Comparison of ENCODE assay signal across 9 mouse cellular contexts in genomic region chr16:91548586-91548985, GRCm38 (mm10). TPM values are rescaled to one million over a fixed set of nuclear protein-coding genes. Genes with fewer than 3 reads are reported as not detected.
DNase-seq lines count a peak whose midpoint lies in the region; ATAC-seq and TF ChIP-seq lines count a peak whose summit lies in the region.
"Had no signal": no experiment of that assay in that cellular context is flagged by ENCODE, and none has a peak within 500 bp of the region (broad histone marks: within the 10 kb centered on the region; RNA-seq: fewer than 3 reads in every experiment).

No protein-coding gene starts in this region.

- TF ChIP-seq POLR2A in CH12.LX (IDR thresholded peaks at IDR 0.05; ENCODE audit: low read depth, low read length), result no peak

- TF ChIP-seq CTCF in CH12.LX (conservative IDR thresholded peaks at IDR 0.05 in 1 of 2, IDR thresholded peaks at IDR 0.05 in 1 of 2; ENCODE audit: low read depth in 2 of 2, low read length in 2 of 2), result no peak

- peak overlapping the region; percentile 78 for H3K4me2 ChIP-seq in heart, embryonic 11.5 days
- H3K4me2 ChIP-seq in CH12.LX (ENCODE audit: insufficient read depth, low read depth, poor library complexity, severe bottlenecking), result peak overlapping the region; percentile 97
- peak overlapping the region; percentile 35 for H3K4me2 ChIP-seq in forebrain, embryonic 16.5 days (ENCODE audit: low read length)
- peak overlapping the region; percentile 100 for H3K4me2 ChIP-seq in liver, embryonic 13.5 days

- peak overlapping the region; percentile 86 for H3K27ac ChIP-seq in heart, embryonic 11.5 days (ENCODE audit: low read depth, low read length)
- H3K27ac ChIP-seq in CH12.LX (ENCODE audit: insufficient read depth, low read depth), result peak overlapping the region; percentile 92; the same call in 1 of the 2 replicates
- no peak overlapping the region for H3K27ac ChIP-seq in forebrain, embryonic 16.5 days (ENCODE audit: low read length)
- H3K27ac ChIP-seq in liver, embryonic 13.5 days, result peak overlapping the region; percentile 37

- WGBS in heart, embryonic 11.5 days (ENCODE audit: insufficient replicate concordance), result 25% methylated on average over 5 of the region's 5 CpGs
- 45% methylated on average over 5 of the region's 5 CpGs for WGBS in forebrain, embryonic 16.5 days
- WGBS in liver, embryonic 13.5 days (ENCODE audit: insufficient replicate concordance), result 21% methylated on average over 5 of the region's 5 CpGs

- peak overlapping the region; percentile 100 for H3K4me3 ChIP-seq in heart, embryonic 11.5 days (ENCODE audit: low read depth, low read length)
- H3K4me3 ChIP-seq in CH12.LX (replicated peaks in 1 of 3; ENCODE audit: low read depth in 2 of 3, low read length in 2 of 3, poor library complexity in 1 of 3), result peak overlapping the region; percentile 77 to 99 (median 85)
- H3K4me3 ChIP-seq in forebrain, embryonic 16.5 days (replicated peaks; ENCODE audit: low read length), result peak overlapping the region; percentile 28
- peak overlapping the region; percentile 89 for H3K4me3 ChIP-seq in liver, embryonic 13.5 days (replicated peaks)

- H3K27me3 ChIP-seq in heart, embryonic 11.5 days (ENCODE audit: control insufficient read depth, insufficient read depth, low read length), result no peaks in the 10 kb centered on the region
- no peaks in the 10 kb centered on the region for H3K27me3 ChIP-seq in CH12.LX (replicated peaks)
- no peaks in the 10 kb centered on the region for H3K27me3 ChIP-seq in forebrain, embryonic 16.5 days (replicated peaks; ENCODE audit: control insufficient read depth, insufficient read depth, low read length)
- H3K27me3 ChIP-seq in liver, embryonic 13.5 days, result no peaks in the 10 kb centered on the region

- H3K9me3 ChIP-seq in heart, embryonic 11.5 days (replicated peaks; ENCODE audit: control insufficient read depth, low read length), result no peaks in the 10 kb centered on the region
- H3K9me3 ChIP-seq in CH12.LX (replicated peaks; ENCODE audit: low read length), result no peaks in the 10 kb centered on the region
- H3K9me3 ChIP-seq in forebrain, embryonic 16.5 days (ENCODE audit: control insufficient read depth, low read length), result no peaks in the 10 kb centered on the region
- no peaks in the 10 kb centered on the region for H3K9me3 ChIP-seq in liver, embryonic 13.5 days (replicated peaks)

- dilution Hi-C loops in CH12.LX (cut with MboI; ENCODE audit: extremely low pct_ligation_motif_present, extremely low pct_unique_long_range_greater_than_20kb, low sequenced_read_pairs), result no loop called here

- peaks cover 60% of the 10 kb centered on the region for H3K79me2 ChIP-seq in CH12.LX (replicated peaks; ENCODE audit: control insufficient read depth, extremely low read depth, insufficient read depth, poor library complexity, severe bottlenecking)

- no peaks in the 10 kb centered on the region for H3K36me3 ChIP-seq in heart, embryonic 11.5 days (ENCODE audit: control insufficient read depth, insufficient read depth, low read length)
- H3K36me3 ChIP-seq in CH12.LX (replicated peaks in 1 of 2; ENCODE audit: control insufficient read depth in 1 of 2, insufficient read depth in 1 of 2, low read length in 1 of 2), result peaks cover 22 to 33% of the 10 kb centered on the region in 2 experiments
- no peaks in the 10 kb centered on the region for H3K36me3 ChIP-seq in forebrain, embryonic 16.5 days (ENCODE audit: control insufficient read depth, insufficient read depth)
- H3K36me3 ChIP-seq in liver, embryonic 13.5 days, result no peaks in the 10 kb centered on the region

- H3K9ac ChIP-seq in heart, embryonic 11.5 days (ENCODE audit: low read depth, low read length), result peak overlapping the region; percentile 40
- H3K9ac ChIP-seq in CH12.LX (ENCODE audit: insufficient read depth, low read depth), result peak overlapping the region; percentile 94
- peak overlapping the region; percentile 0; the same call in 1 of the 2 replicates for H3K9ac ChIP-seq in forebrain, embryonic 16.5 days (replicated peaks; ENCODE audit: low read depth, low read length)
- H3K9ac ChIP-seq in liver, embryonic 13.5 days, result peak overlapping the region; percentile 49

- peaks cover 58% of the 10 kb centered on the region for H3K4me1 ChIP-seq in heart, embryonic 11.5 days (ENCODE audit: control insufficient read depth, insufficient read depth, low read length)
- H3K4me1 ChIP-seq in CH12.LX (ENCODE audit: control insufficient read depth in 1 of 2, insufficient read depth in 2 of 2), result peaks cover 22 to 57% of the 10 kb centered on the region in 2 experiments
- peaks cover 25% of the 10 kb centered on the region for H3K4me1 ChIP-seq in forebrain, embryonic 16.5 days (replicated peaks; ENCODE audit: control insufficient read depth, insufficient read depth, low read length)
- H3K4me1 ChIP-seq in liver, embryonic 13.5 days (replicated peaks), result peaks cover 94% of the 10 kb centered on the region

- no peak for TF ChIP-seq RAD21 in CH12.LX (IDR thresholded peaks at IDR 0.05; ENCODE audit: low read depth, low read length)

- ATAC-seq in heart, embryonic 11.5 days (replicated peaks; ENCODE audit: insufficient number of reproducible peaks, low FRiP score, low TSS enrichment), result no peak
- ATAC-seq in forebrain, embryonic 16.5 days, result no peak
- no peak for ATAC-seq in liver, embryonic 13.5 days (ENCODE audit: low read depth)
- ATAC-seq in activated CD4-positive, CD25-positive, alpha-beta regulatory T cell, adult 4 months, result no peak

- TF ChIP-seq EP300 in CH12.LX (IDR thresholded peaks at IDR 0.05; ENCODE audit: low read length), result no peak

- in situ Hi-C loops in CH12.LX (cut with MboI; ENCODE audit: low pct_ligation_motif_present, low pct_unique_long_range_greater_than_20kb, low sequenced_read_pairs), result no loop called here

- no peak for DNase-seq in heart, adult 9 months (ENCODE audit: low spot score in 2 of 2)
- peak; percentile 53 for DNase-seq in CH12.LX (ENCODE audit: extremely low read depth)
- DNase-seq in liver, embryonic 13.5 days, result no peak
- no peak for DNase-seq in urinary bladder, postnatal 10 days (ENCODE audit: low spot score)
- no peak for DNase-seq in lung, adult 18-20 months
- DNase-seq: kidney, postnatal 4 days had no signal

TF ChIP-seq in CH12.LX, 34 proteins besides CTCF, POLR2A, EP300 and RAD21:
- TF ChIP-seq MAX (IDR thresholded peaks at IDR 0.05; ENCODE audit: low read length), result no peak
- no peak for TF ChIP-seq E2F4 (IDR thresholded peaks at IDR 0.05; ENCODE audit: insufficient replicate concordance, low read depth, low read length)
- no peak for TF ChIP-seq MXI1 (IDR thresholded peaks at IDR 0.05; ENCODE audit: low read depth, low read length)
- TF ChIP-seq MEF2A (IDR thresholded peaks at IDR 0.05; ENCODE audit: borderline replicate concordance, low read depth, low read length), result peak; percentile 91
- TF ChIP-seq CHD1 (IDR thresholded peaks at IDR 0.05; ENCODE audit: low read depth, low read length), result peak; percentile 3; the same call in 1 of the 2 replicates
- 0 out of 2 replicates have a peak, but pooled peaks have one; percentile 44 for TF ChIP-seq ELF1 (IDR thresholded peaks at IDR 0.05; ENCODE audit: low read depth, low read length)
- no peak for TF ChIP-seq UBTF (IDR thresholded peaks at IDR 0.05; ENCODE audit: low read depth, low read length)
- TF ChIP-seq HCFC1 (IDR thresholded peaks at IDR 0.05; ENCODE audit: low read depth, low read length), result no peak
- no peak for TF ChIP-seq ZC3H11A (IDR thresholded peaks at IDR 0.05; ENCODE audit: low read depth, low read length)

RNA-seq across cellular contexts. Expression of gene Ifngr2, which starts 1.7 kb away (rescaled TPM):
- polyA plus RNA-seq in heart, embryonic 11.5 days (2014; fragmentation: Nextera tagmentation; extraction: Ambion mirVana), result 77.9 and 95.2 TPM in 2 replicates
- total RNA-seq in CH12.LX (2012; rRNA removed) (26.3 and 36.1 TPM in 2 replicates), CH12.LX (2014; rRNA removed) (29.6 and 32.1 TPM in 2 replicates)
- polyA plus RNA-seq in CH12.LX (2012; ENCODE audit: insufficient read length, low read depth), result 38.8 and 39.2 TPM in 2 replicates
- polyA plus RNA-seq in forebrain, embryonic 16.5 days (2015; fragmentation: Nextera tagmentation; extraction: Ambion mirVana), result 118 and 124 TPM in 2 replicates
- polyA plus RNA-seq in liver, embryonic 13.5 days (2015; fragmentation: Nextera tagmentation; extraction: Ambion mirVana), result 15.4 and 18.1 TPM in 2 replicates
- 10 to 100 TPM; 19.8 to 20.6 TPM for polyA plus RNA-seq in activated CD4-positive, CD25-positive, alpha-beta regulatory T cell, adult 4 months (2017; shearing (Covaris generic))

RNA-seq across cellular contexts. Expression of gene Tmem50b, which starts 49.0 kb away (rescaled TPM):
- 60.5 and 68.8 TPM in 2 replicates for polyA plus RNA-seq in heart, embryonic 11.5 days (2014; fragmentation: Nextera tagmentation; extraction: Ambion mirVana)
- total RNA-seq in CH12.LX (2012; rRNA removed), result 6.1 and 9.7 TPM in 2 replicates
- total RNA-seq in CH12.LX (2014; rRNA removed), result 12.7 and 14.5 TPM in 2 replicates
- 15.9 TPM in 2 replicates for polyA plus RNA-seq in CH12.LX (2012; ENCODE audit: insufficient read length, low read depth)
- polyA plus RNA-seq in forebrain, embryonic 16.5 days (2015; fragmentation: Nextera tagmentation; extraction: Ambion mirVana), result 93.8 and 101 TPM in 2 replicates
- polyA plus RNA-seq in liver, embryonic 13.5 days (2015; fragmentation: Nextera tagmentation; extraction: Ambion mirVana), result 5.6 and 6.3 TPM in 2 replicates
- polyA plus RNA-seq in activated CD4-positive, CD25-positive, alpha-beta regulatory T cell, adult 4 months (2017; shearing (Covaris generic)), result 10 to 100 TPM; 34.6 to 38.3 TPM

Comparison
In these comparisons a context has a peak if more than half of its experiments do, and no peak if none do; other contexts are left out.
1. H3K4me2 ChIP-seq: peak in every context shown above with its lines; median percentile 100 in liver, embryonic 13.5 days; 97 in CH12.LX; 78 in heart, embryonic 11.5 days; 35 in forebrain, embryonic 16.5 days.
2. H3K4me3 ChIP-seq: peak in every context shown above with its lines; median percentile 100 in heart, embryonic 11.5 days; 89 in liver, embryonic 13.5 days; 85 in CH12.LX; 28 in forebrain, embryonic 16.5 days.
3. H3K9ac ChIP-seq: peak in every context shown above with its lines; median percentile 94 in CH12.LX; 49 in liver, embryonic 13.5 days; 40 in heart, embryonic 11.5 days; 0 in forebrain, embryonic 16.5 days.